Mouse (Mus musculus): ENCODE measurements around the gene Kmt2c. TPM values are rescaled to one million over a fixed set of nuclear protein-coding genes. Genes with fewer than 3 reads are reported as not detected.

The Kmt2c gene
- polyA plus RNA-seq, 2 experiments, result 7.1 TPM

DNA sequence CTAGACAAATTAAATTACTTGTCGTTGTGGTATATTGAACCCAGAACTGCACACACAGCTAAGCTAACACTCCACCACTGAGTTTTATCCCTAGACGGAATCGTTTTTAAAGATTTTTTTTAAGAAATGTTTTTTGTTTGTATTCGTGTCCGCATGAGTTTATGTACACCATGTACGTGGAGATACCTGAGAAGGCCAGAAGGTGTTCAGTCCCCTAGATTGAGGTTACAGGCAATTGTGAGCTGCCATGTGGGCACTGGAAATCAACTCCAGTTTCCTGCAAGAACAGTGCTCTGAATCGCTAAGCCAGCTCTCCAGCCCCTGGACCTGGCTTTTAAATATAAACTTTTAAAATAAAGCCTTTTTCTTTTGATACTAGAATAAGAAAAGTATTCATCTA, 2.1 kb upstream of the Kmt2c start:
- Histone ChIP-seq H3K36me3 (replicated peaks; ENCODE audit: control insufficient read depth, insufficient read depth, low read depth) (no peaks in the 10 kb centered on the region), H3K9me3 (ENCODE audit: control insufficient read depth, low read length) (no peaks in the 10 kb centered on the region), H3K27me3 (ENCODE audit: control insufficient read depth, insufficient read depth, low read length) (no peaks in the 10 kb centered on the region), H3K27ac (no peak overlapping the region), H3K4me3 (ENCODE audit: insufficient read depth in 1 of 2, low read depth in 2 of 2, low read length in 2 of 2) (peak overlapping the region in 1 of 2 experiments; percentile 97; a peak in 2 of 4 replicates), H3K9ac (replicated peaks) (peak overlapping the region; percentile 99), H3K4me2 (ENCODE audit: low read depth) (peak overlapping the region; percentile 99), H3K4me1 (replicated peaks; ENCODE audit: control insufficient read depth in 2 of 2, insufficient read depth in 2 of 2, low read length in 1 of 2) (peaks cover 7 to 12% of the 10 kb centered on the region in 2 experiments)
- WGBS (ENCODE audit: insufficient replicate concordance), result 67% methylated on average over 7 of the region's 7 CpGs
- TF ChIP-seq EP300 (IDR thresholded peaks at IDR 0.05; ENCODE audit: low read depth) (no peak), CTCF (IDR thresholded peaks at IDR 0.05; ENCODE audit: low read depth) (no peak)
- ATAC-seq (ENCODE audit: insufficient read depth) (no peak), DNase-seq (ENCODE audit: low read depth in 3 of 3, low spot score in 3 of 3) (no peak)

GRCm38 (mm10) chr5:25499423-25500398, 1.1 kb upstream of the Kmt2c start:
- DNase-seq (ENCODE audit: low read depth in 3 of 3, low spot score in 3 of 3) (peak; percentile 83 to 85 (median 85)), ATAC-seq (ENCODE audit: insufficient read depth) (peak; percentile 78)
- H3K4me1 ChIP-seq (replicated peaks; ENCODE audit: control insufficient read depth in 2 of 2, insufficient read depth in 2 of 2, low read length in 1 of 2), result peaks cover 7 to 12% of the 10 kb centered on the region in 2 experiments
- H3K4me3 ChIP-seq (ENCODE audit: insufficient read depth in 1 of 2, low read depth in 2 of 2, low read length in 2 of 2), result peak overlapping the region; percentile 74 to 97
- under 1% methylated on average over 78 of the region's 90 CpGs for WGBS (ENCODE audit: insufficient replicate concordance)
- TF ChIP-seq EP300 (IDR thresholded peaks at IDR 0.05; ENCODE audit: low read depth) (no peak), CTCF (IDR thresholded peaks at IDR 0.05; ENCODE audit: low read depth) (no peak)
- no peaks in the 10 kb centered on the region for H3K9me3 ChIP-seq (ENCODE audit: control insufficient read depth, low read length)
- peak overlapping the region; percentile 99 for H3K4me2 ChIP-seq (ENCODE audit: low read depth)
- H3K27ac ChIP-seq, result peak overlapping the region; percentile 100
- no peaks in the 10 kb centered on the region for H3K36me3 ChIP-seq (replicated peaks; ENCODE audit: control insufficient read depth, insufficient read depth, low read depth)
- peak overlapping the region; percentile 99 for H3K9ac ChIP-seq (replicated peaks)
- no peaks in the 10 kb centered on the region for H3K27me3 ChIP-seq (ENCODE audit: control insufficient read depth, insufficient read depth, low read length)

DNA sequence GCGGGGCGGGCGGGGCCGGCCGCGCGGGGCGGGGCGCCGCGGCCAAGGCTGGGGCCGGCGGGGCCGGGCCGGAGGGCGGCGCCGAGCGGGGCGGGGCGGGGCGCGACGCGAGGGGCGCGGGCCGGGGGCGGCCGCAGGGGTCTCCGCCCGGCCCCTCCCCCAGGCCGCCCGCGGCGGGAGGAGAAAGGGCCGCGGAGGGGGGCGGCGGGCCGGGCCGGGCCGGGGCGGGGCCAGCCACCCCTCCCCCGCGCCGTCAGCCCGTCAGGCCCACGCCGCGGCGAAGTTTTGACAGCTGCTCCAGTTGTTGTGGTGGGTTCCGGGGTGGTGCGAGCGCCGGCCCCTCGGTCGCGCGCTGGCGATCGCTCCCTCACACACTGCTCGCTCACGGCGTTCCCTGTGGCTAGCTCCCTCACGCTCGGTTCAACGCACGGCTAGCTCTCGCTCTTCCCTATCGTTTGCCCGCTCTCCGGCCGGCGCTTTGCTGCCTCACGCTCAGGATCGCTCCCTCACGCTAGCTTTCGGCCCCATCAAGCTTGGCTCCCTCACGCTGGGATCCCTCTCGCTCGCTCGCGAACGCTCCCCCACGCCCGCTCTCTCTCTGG, 339 bp upstream of the Kmt2c start:
- DNase-seq (ENCODE audit: low read depth in 3 of 3, low spot score in 3 of 3) (peak; percentile 60 to 61 (median 60)), ATAC-seq (ENCODE audit: insufficient read depth) (peak; percentile 74)
- Histone ChIP-seq H3K9me3 (ENCODE audit: control insufficient read depth, low read length) (no peaks in the 10 kb centered on the region), H3K27ac (peak overlapping the region; percentile 100), H3K27me3 (ENCODE audit: control insufficient read depth, insufficient read depth, low read length) (no peaks in the 10 kb centered on the region), H3K4me1 (replicated peaks; ENCODE audit: control insufficient read depth in 2 of 2, insufficient read depth in 2 of 2, low read length in 1 of 2) (peaks cover 7 to 12% of the 10 kb centered on the region in 2 experiments), H3K4me3 (ENCODE audit: insufficient read depth in 1 of 2, low read depth in 2 of 2, low read length in 2 of 2) (peak overlapping the region; percentile 57 to 97), H3K36me3 (replicated peaks; ENCODE audit: control insufficient read depth, insufficient read depth, low read depth) (no peaks in the 10 kb centered on the region), H3K9ac (replicated peaks) (peak overlapping the region; percentile 99), H3K4me2 (ENCODE audit: low read depth) (peak overlapping the region; percentile 99)
- under 1% methylated on average over 66 of the region's 87 CpGs for WGBS (ENCODE audit: insufficient replicate concordance)
- no peak for TF ChIP-seq CTCF (IDR thresholded peaks at IDR 0.05; ENCODE audit: low read depth)

GRCm38 (mm10) chr5:25497720-25498345, 750 bp downstream of the Kmt2c start:
- H3K4me1 ChIP-seq (replicated peaks; ENCODE audit: control insufficient read depth in 2 of 2, insufficient read depth in 2 of 2, low read length in 1 of 2), result peaks cover 9 to 12% of the 10 kb centered on the region in 2 experiments
- TF ChIP-seq EP300 (IDR thresholded peaks at IDR 0.05; ENCODE audit: low read depth), result no peak
- TF ChIP-seq CTCF (IDR thresholded peaks at IDR 0.05; ENCODE audit: low read depth), result no peak

More at GRCm38 (mm10) chr5:25497720-25498345, 750 bp downstream of the Kmt2c start:
- peak overlapping the region; percentile 83 for H3K27ac ChIP-seq
- WGBS (ENCODE audit: insufficient replicate concordance), result under 1% methylated on average over 62 of the region's 78 CpGs
- DNase-seq (ENCODE audit: low read depth in 3 of 3, low spot score in 3 of 3) (peak; percentile 39 to 48 (median 45)), ATAC-seq (ENCODE audit: insufficient read depth) (peak; percentile 57)
- H3K9ac ChIP-seq (replicated peaks), result peak overlapping the region; percentile 99
- no peaks in the 10 kb centered on the region for H3K36me3 ChIP-seq (replicated peaks; ENCODE audit: control insufficient read depth, insufficient read depth, low read depth)
- H3K4me3 ChIP-seq (ENCODE audit: insufficient read depth in 1 of 2, low read depth in 2 of 2, low read length in 2 of 2), result peak overlapping the region; percentile 95 to 97
- H3K9me3 ChIP-seq (ENCODE audit: control insufficient read depth, low read length), result no peaks in the 10 kb centered on the region
- H3K4me2 ChIP-seq (ENCODE audit: low read depth), result peak overlapping the region; percentile 99
- no peaks in the 10 kb centered on the region for H3K27me3 ChIP-seq (ENCODE audit: control insufficient read depth, insufficient read depth, low read length)

Measured in liver, embryonic 14.5 days (tissue).